Mouse (Mus musculus): Measurements from ENCODE around the gene Dock3. TPM values are rescaled to one million over a fixed set of nuclear protein-coding genes. Genes with fewer than 3 reads are reported as not detected.

Gene Dock3
- total RNA-seq (2014; rRNA removed), result 43.4 and 52.4 TPM in 2 replicates
- polyA plus RNA-seq (2015; fragmentation: Nextera tagmentation; extraction: Ambion mirVana), result 21.6 and 23.9 TPM in 2 replicates

DNA sequence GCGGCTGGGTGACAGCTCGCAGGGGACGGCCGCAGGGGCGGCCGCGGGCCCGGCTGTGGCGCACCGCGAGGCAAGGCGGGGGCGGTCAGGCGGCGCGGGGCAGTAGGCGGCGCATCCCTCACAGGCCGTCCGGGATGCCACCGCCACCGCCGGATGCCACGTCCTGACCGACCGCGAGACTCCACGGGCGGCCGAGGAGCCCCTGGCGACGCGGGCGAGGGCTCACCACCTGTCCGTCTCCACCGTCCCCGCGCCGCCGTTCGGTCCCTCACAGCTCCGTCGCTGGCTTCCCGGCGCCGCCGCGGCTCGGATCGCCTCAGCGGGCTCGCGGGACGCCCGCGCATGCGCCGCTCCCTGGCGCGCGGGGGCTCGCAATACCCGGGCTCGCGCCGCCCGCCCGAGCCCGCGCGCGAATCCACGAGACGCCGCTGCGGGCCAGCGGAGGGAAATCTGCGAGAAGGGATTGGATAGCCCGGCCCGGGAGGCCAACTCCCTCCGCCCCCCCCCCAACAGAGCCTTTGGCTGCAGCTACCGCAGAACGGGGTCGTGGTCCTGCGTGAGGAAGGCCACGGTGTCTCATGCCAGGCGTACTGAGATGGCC lies at the start of gene Dock3:
Gene Dock3 (minus strand): TSS at position 371 of the 601 bp plus-strand sequence.
- DNase-seq (ENCODE audit: low spot score) (peak; percentile 96), ATAC-seq (peak; percentile 94)
- Histone ChIP-seq H3K36me3 (ENCODE audit: insufficient read depth, low read length) (no peaks in the 10 kb centered on the region), H3K9ac (replicated peaks; ENCODE audit: low read length) (peak within 1 kb of the TSS; percentile 98), H3K4me1 (ENCODE audit: insufficient read depth, low read length) (no peaks in the 10 kb centered on the region; the same call in 1 of the 2 replicates), H3K9me3 (ENCODE audit: low read length) (no peaks in the 10 kb centered on the region), H3K4me2 (ENCODE audit: low read depth, low read length) (peak within 1 kb of the TSS; percentile 66), H3K27ac (peak within 1 kb of the TSS; percentile 95), H3K27me3 (ENCODE audit: insufficient read depth, low read length) (no peaks in the 10 kb centered on the region), H3K4me3 (ENCODE audit: low read length) (peak within 1 kb of the TSS; percentile 95)
- under 1% methylated on average over 41 of the region's 87 CpGs for WGBS
- TF ChIP-seq CTCF (IDR thresholded peaks at IDR 0.05; ENCODE audit: low read depth), result no peak

DNA sequence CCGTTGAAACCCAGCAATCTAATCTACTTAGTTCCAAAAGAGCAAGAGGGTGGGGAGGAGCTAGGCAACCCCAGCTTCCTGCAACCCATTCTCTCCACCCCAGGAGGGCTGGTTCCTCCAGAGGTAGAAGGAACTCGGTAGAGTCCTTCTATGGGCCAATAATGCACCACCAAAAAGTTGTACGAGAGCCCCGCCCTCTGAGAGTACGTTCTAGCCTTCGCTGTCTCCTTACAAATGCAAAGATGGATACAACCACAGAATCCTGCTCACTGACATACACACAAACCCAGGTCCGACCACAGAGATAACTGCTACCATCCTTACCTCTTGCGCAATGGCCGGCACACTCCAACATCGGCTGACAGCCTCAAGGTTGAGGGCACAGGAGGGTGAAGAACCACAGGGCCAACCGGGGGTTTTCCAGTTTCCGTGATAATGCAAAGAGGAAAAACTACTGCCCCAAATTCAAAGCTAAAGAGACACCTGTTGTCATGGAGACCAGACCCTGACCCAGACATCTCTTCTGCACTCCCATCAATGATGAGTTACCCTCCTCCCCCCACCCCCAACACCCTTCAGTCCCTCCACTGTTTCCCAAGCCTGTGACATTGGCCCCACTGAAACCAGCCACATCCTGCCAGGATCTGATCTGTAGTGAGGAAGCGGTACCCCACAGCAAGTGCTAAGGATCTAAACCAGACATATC lies 48.8 kb upstream of the Dock3 start:
- Histone ChIP-seq H3K9me3 (ENCODE audit: low read length) (no peaks in the 10 kb centered on the region), H3K27ac (no peak overlapping the region), H3K4me3 (ENCODE audit: low read length) (no peak overlapping the region), H3K4me1 (ENCODE audit: insufficient read depth, low read length) (peaks cover 12% of the 10 kb centered on the region; the same call in 1 of the 2 replicates), H3K27me3 (ENCODE audit: insufficient read depth, low read length) (no peaks in the 10 kb centered on the region), H3K9ac (replicated peaks; ENCODE audit: low read length) (no peak overlapping the region), H3K4me2 (ENCODE audit: low read depth, low read length) (0 out of 2 replicates have a peak overlapping the region, but pooled peaks have one; percentile 21), H3K36me3 (ENCODE audit: insufficient read depth, low read length) (no peaks in the 10 kb centered on the region)
- no peak for TF ChIP-seq CTCF (IDR thresholded peaks at IDR 0.05; ENCODE audit: low read depth)
- WGBS, result 47% methylated on average over 13 of the region's 13 CpGs
- DNase-seq (ENCODE audit: low spot score) (no peak), ATAC-seq (no peak)

DNA sequence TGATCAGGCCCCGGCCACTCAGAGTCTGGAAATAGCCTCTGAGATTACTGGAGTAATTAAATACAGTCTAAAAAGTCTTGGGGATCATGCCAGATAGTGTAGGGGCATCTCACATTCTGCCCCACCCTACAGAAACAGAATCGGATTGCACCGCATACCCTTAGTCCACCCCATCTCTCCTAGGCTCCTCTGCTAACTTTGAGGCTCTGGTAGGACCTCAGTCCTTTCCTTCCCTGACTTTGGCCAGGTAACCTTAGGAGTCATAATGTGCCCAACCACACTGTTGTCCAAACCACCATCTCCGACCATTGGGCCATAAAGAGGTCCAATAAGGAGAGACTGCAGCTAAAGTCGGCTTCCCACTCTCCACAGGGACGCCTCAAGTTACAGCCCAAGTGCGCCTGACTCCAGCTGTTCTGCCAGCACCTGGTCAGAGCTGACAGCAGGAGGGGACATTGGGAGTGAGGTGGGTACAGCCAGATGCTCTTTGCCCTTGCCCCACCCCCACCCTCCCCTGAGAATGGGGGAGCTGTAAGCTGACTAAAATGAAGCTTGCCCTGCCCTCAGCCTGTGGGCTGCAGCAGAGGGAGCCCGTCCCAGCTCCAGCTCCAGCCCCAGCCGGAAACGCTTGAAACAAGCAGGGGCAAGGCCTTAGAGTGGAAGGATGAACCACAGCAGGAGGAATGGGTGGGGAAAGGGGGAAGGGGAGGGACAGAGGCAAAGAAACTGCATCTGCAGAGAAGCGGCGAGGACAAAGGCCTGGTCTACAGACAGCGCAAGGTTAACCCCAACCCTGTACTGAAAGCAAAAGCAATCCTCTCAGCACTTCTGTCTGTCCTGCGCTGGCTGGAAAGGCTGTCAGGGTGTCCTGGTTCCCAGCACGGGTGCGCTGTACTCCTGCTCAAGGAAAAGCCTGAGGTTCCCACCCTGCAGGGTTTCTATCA lies 47.9 kb upstream of the Dock3 start:
- no peak for DNase-seq (ENCODE audit: low spot score)
- Histone ChIP-seq H3K4me2 (ENCODE audit: low read depth, low read length) (0 out of 2 replicates have a peak overlapping the region, but pooled peaks have one; percentile 21), H3K9ac (replicated peaks; ENCODE audit: low read length) (0 out of 2 replicates have a peak overlapping the region, but pooled peaks have one; percentile 5)

DNA sequence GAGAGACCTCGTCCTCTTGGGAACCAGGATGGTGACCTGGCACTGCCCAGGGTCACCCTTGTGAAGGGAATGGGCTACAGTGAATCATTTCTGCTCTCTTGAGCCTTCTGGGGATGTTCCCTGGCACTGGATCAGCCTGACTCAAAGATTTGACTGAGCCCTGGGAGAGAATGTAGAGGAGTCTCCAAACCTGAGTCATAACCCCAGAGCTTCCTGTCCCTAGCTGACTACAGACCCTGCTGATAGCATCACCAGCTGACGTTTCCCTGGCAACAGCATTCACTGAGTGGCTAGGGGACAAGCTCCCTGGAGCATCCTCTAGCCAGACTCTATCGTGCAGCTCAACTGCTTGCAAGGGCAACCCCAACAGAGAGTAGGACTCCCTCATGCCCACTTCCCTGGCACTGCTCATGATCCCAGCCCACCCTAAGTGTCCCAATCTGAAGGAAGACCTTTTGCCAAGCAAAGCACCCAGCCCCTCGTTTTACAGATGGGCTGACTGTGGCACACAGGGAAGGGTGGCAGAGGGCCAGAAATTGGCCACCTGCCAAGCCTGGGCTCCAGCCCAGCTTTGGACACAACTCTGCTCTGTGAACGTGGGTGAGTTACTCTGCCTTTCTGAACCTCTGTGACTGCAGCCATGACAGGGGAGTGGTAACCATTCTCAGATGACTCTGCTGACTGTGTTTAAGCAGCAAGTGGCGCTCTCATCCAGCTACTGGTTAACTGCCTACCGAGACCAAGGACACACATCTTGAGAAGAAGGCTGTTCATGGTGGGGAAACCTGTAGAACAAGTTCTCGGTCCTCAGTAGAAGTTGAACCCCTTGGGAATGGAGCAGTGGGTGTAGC lies 47.0 kb upstream of the Dock3 start:
- 35% methylated on average over 8 of the region's 8 CpGs for WGBS
- no peaks in the 10 kb centered on the region for H3K36me3 ChIP-seq (ENCODE audit: insufficient read depth, low read length)
- H3K4me3 ChIP-seq (ENCODE audit: low read length), result no peak overlapping the region
- no peak overlapping the region for H3K4me2 ChIP-seq (ENCODE audit: low read depth, low read length)
- H3K27ac ChIP-seq, result no peak overlapping the region
- H3K4me1 ChIP-seq (ENCODE audit: insufficient read depth, low read length), result peaks cover 12% of the 10 kb centered on the region; the same call in 1 of the 2 replicates
- H3K9ac ChIP-seq (replicated peaks; ENCODE audit: low read length), result 0 out of 2 replicates have a peak overlapping the region, but pooled peaks have one; percentile 5
- TF ChIP-seq CTCF (IDR thresholded peaks at IDR 0.05; ENCODE audit: low read depth), result no peak
- no peaks in the 10 kb centered on the region for H3K27me3 ChIP-seq (ENCODE audit: insufficient read depth, low read length)
- peak; percentile 79 for ATAC-seq
- H3K9me3 ChIP-seq (ENCODE audit: low read length), result no peaks in the 10 kb centered on the region
- peak; percentile 69 for DNase-seq (ENCODE audit: low spot score)

More for the DNA sequence above, 47.9 kb upstream of the Dock3 start:
- H3K27ac ChIP-seq, result no peak overlapping the region
- no peak overlapping the region for H3K4me3 ChIP-seq (ENCODE audit: low read length)
- ATAC-seq, result no peak
- 36% methylated on average over 16 of the region's 16 CpGs for WGBS
- H3K4me1 ChIP-seq (ENCODE audit: insufficient read depth, low read length), result peaks cover 12% of the 10 kb centered on the region; the same call in 1 of the 2 replicates
- no peaks in the 10 kb centered on the region for H3K36me3 ChIP-seq (ENCODE audit: insufficient read depth, low read length)
- no peak for TF ChIP-seq CTCF (IDR thresholded peaks at IDR 0.05; ENCODE audit: low read depth)
- H3K9me3 ChIP-seq (ENCODE audit: low read length), result no peaks in the 10 kb centered on the region
- H3K27me3 ChIP-seq (ENCODE audit: insufficient read depth, low read length), result no peaks in the 10 kb centered on the region

DNA sequence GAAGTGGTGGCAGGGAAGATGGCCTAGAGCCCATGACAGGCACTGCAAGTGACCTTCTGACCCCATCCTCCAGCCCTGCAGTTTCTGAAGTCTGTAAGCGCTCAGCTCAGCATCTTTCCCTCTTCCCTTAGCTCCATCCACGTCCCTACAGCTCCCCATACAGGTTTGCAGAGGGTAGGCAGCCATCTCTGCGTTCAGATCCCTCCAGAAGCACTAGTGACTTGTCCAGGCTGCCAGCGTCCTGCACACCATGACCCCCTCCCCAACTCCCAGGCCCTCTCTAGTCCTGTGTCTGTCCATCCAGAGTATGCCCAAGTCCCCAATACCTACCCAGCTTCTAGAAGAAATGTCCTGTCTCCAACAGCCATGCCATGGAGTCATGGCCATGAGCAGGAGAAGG lies 46.4 kb upstream of the Dock3 start:
- WGBS, result 49% methylated on average over 4 of the region's 4 CpGs
- Histone ChIP-seq H3K4me2 (ENCODE audit: low read depth, low read length) (no peak overlapping the region), H3K4me3 (ENCODE audit: low read length) (no peak overlapping the region), H3K36me3 (ENCODE audit: insufficient read depth, low read length) (no peaks in the 10 kb centered on the region), H3K9me3 (ENCODE audit: low read length) (no peaks in the 10 kb centered on the region), H3K27me3 (ENCODE audit: insufficient read depth, low read length) (no peaks in the 10 kb centered on the region), H3K9ac (replicated peaks; ENCODE audit: low read length) (no peak overlapping the region), H3K27ac (no peak overlapping the region), H3K4me1 (ENCODE audit: insufficient read depth, low read length) (peaks cover 12% of the 10 kb centered on the region; the same call in 1 of the 2 replicates)
- DNase-seq (ENCODE audit: low spot score) (peak; percentile 69), ATAC-seq (peak; percentile 63)
- peak; percentile 76 for TF ChIP-seq CTCF (IDR thresholded peaks at IDR 0.05; ENCODE audit: low read depth)
